Mouse (Mus musculus) 416B (cell line): ENCODE measurements at regions not wholly inside any gene's neighbourhood (a gene's known extent, or its start where the extent isn't known, plus 50 kb on each side); places are given as distances from the start of the nearest gene placed in this dataset.

Source experiments
- DNase-seq: peaks from one replicate; pipeline ENCODE4 v3.0.0; 2011; ENCODE audit warnings: low read depth

DNA sequence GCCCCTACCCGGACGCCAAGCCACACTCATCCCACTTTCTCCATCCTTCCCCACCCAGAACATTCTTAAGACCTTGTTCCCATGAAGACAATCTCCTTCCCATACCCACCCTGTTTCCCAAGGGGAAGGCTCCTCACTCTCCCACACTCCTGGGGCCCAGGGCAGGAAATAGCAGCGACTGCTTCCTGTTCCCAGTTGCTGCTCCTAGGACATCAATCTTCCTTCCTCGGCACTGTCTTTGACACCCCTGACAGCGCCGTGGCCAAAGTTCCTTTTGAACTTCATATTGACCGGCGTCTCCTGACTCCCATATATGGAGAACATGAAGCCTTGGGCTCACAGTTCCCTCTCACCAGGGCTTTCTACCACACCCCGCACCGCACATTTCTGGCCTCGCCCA, 96.2 kb upstream of the Spred2 start:
- DNase-seq = no peak

- no peak for DNase-seq
Measured at GRCm38 (mm10) chr11:19828959-19829401, 95.2 kb upstream of the Spred2 start.

DNA sequence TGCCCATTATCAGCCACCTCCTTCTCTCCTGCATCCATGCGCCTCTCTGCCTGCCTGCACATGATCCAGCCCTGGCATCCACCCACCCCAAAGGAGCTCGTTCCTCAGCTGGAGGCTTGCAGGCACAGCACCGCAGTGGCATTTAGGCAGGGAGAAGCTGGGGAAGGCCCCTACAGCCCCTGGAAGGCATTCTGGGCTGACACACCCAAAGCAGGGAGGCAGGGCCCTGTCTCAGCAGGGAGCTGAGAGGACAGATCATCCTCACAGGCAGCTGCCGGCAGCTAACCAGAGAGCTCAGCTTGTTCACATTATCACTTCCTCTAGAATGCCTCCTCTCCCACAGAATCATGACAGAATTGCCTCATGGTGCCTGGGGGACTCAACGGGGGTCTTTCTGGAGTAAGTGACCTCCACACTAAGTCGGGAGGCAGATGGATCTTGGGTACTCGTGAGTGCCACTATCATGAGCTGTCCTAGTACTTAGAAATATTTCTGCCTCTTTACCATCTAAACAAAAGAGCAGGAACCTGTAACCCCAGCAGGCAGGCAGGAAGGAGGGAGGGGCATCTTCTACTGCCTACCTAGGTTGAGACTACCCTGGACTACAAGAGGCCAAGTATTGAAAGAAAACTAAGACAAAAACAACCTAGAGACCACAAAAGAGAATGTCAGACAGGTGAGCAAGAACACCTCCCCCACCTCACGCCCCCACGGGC, 94.5 kb upstream of the Spred2 start:
- DNase-seq = no peak

- peak; percentile 75 for DNase-seq
Measured at GRCm38 (mm10) chr11:19830280-19831062, 93.7 kb upstream of the Spred2 start.

DNA sequence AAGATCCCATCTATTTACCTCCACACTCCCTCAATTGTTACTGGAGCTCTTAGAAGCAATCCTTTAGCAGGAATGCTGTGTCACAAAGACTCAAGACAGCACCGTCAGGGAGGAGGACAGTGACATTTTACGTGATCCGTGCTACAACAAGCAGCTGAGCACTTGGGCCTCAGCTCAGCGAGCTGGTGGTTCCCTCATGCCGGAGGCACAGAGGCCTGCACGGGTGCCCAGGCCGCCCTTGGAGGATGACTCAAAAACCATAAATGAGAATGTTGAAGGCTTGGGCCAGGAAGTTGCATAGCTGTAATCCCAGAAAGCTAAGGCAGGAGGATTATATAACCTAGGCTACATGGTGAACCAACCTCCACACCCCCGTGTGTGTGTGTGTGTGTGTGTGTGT, 89.6 kb upstream of the Spred2 start:
- no peak for DNase-seq

GRCm38 (mm10) chr11:19835221-19835745, 88.9 kb upstream of the Spred2 start:
- DNase-seq = no peak

GRCm38 (mm10) chr11:19838932-19839331, 85.2 kb upstream of the Spred2 start:
- no peak for DNase-seq

- DNase-seq = no peak
Measured at GRCm38 (mm10) chr11:19843084-19843483, 81.1 kb upstream of the Spred2 start.

DNA sequence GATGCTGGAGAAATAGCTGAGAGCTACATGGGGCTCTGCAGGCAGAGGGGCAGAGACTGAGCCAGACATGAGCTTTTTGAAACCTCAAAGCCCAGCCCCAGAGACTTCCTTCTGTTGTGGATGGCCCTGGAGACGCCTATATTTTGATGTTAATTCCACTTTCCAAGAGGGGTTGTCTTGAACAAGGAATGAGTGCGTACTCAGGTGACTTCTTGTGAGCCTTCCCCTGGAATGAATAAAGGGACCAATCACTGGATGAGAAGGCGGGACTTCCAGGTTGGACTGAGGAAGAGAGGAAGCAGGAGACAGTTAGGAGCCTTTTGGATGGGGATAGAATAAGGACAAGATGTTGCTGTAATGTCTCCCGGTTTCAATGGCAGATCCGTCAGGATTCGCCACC, 76.3 kb upstream of the Spred2 start:
- no peak for DNase-seq

DNA sequence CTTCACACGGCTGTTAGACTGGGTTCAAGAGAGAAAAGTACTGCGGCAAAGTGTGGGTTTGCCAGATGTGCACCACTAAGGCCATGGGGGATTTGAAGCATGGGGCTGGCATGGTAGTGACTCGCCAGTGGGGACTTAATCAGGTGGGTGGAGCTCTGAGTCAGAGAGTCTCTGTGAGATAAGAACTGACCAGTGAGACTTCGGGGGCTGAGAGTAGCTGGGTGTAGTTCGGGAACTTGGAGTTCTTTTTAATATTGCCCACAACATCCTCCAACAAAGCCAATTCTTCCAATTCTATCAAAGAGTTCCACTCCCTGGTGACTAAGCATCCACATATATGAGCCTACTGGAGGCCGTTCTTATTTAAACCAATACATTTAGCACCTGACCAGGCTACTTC, 75.8 kb upstream of the Spred2 start:
- peak; percentile 11 for DNase-seq

GRCm38 (mm10) chr11:19849347-19849811, 74.8 kb upstream of the Spred2 start:
- no peak for DNase-seq

GRCm38 (mm10) chr11:19849844-19850420, 74.2 kb upstream of the Spred2 start:
- DNase-seq = no peak

DNA sequence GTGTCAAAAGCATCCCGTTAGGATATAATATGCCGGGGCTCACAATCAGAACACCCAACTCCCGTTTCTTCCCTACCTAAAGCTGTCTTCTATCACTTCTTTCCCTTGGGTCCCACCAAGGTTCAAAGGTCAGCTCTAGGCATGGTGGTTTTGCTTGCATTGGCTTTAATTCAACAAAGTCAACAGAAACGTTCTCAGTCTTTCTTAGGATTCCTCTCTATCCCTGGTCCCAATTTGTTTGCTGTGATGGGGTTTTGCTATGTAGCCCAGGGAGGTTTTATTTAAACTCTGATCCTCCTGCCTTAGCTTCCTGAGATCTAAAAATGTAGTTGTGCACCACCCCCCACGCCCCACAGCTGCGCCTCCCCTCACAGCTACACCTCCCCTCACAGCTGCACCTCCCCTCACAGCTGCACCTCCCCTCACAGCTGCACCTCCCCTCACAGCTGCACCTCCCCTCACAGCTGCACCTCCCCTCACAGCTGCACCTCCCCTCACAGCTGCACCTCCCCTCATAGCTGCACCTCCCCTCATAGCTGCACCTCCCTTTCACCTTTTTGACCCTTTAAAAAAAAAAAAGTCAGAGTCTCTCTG, 73.1 kb upstream of the Spred2 start:
- DNase-seq = no peak

GRCm38 (mm10) chr11:19861596-19861995, 62.6 kb upstream of the Spred2 start:
- DNase-seq = no peak

- DNase-seq = no peak
Measured at GRCm38 (mm10) chr11:19863327-19863726, 60.8 kb upstream of the Spred2 start.

DNA sequence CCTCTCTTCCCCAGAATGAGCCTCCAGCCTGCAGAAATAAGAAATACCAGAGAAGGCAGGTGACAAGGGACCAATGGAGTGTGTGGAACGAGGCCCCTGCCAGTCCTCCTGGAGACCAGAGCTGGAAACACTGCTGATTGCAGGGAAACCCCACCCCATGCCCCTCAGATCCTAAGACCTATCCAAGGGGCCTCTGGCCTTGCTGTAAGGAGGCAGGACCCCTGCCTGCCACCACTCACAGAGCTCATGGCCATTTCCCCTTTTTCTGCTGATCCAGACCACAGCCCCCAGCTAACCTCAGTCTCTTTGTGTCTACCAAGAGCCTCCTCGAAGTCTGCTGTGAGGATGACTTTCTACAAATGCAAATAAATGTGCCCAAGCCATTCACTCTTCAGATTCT, 57.9 kb upstream of the Spred2 start:
- DNase-seq = no peak

- DNase-seq = no peak
Measured at GRCm38 (mm10) chr11:19869671-19870070, 54.5 kb upstream of the Spred2 start.

- DNase-seq = no peak
Measured at GRCm38 (mm10) chr11:19870136-19870535, 54.0 kb upstream of the Spred2 start.

GRCm38 (mm10) chr11:19873796-19874195, 50.4 kb upstream of the Spred2 start:
- no peak for DNase-seq
